Mouse (Mus musculus): ENCODE measurements around the gene Prtg. TPM values are rescaled to one million over a fixed set of nuclear protein-coding genes. Genes with fewer than 3 reads are reported as not detected.

The Prtg gene
- total and polyA plus RNA-seq, 3 experiments = not detected

- DNase-seq (ENCODE audit: extremely low read depth) = no peak
- H3K36me3 ChIP-seq (replicated peaks in 1 of 2; ENCODE audit: control insufficient read depth in 1 of 2, insufficient read depth in 1 of 2, low read length in 1 of 2) = no peaks in the 10 kb centered on the region
- H3K4me1 ChIP-seq (ENCODE audit: control insufficient read depth in 1 of 2, insufficient read depth in 2 of 2) = peaks cover 3 to 19% of the 10 kb centered on the region in 2 experiments; a peak in 3 of 4 replicates
- H3K27me3 ChIP-seq (replicated peaks) = no peaks in the 10 kb centered on the region
- no peaks in the 10 kb centered on the region for H3K79me2 ChIP-seq (replicated peaks; ENCODE audit: control insufficient read depth, extremely low read depth, insufficient read depth, poor library complexity, severe bottlenecking)
- TF ChIP-seq TBP (conservative IDR thresholded peaks at IDR 0.05; ENCODE audit: low read depth, low read length) (no peak), JUND (conservative IDR thresholded peaks at IDR 0.05; ENCODE audit: low read depth, low read length) (no peak), MEF2A (IDR thresholded peaks at IDR 0.05; ENCODE audit: borderline replicate concordance, low read depth, low read length) (no peak), MAX (IDR thresholded peaks at IDR 0.05; ENCODE audit: low read length) (no peak), JUN (IDR thresholded peaks at IDR 0.05; ENCODE audit: insufficient read depth, low read depth, low read length) (no peak), RCOR1 (conservative IDR thresholded peaks at IDR 0.05; ENCODE audit: low read depth, low read length) (no peak), IRF4 (IDR thresholded peaks at IDR 0.05; ENCODE audit: low read depth, low read length) (no peak), UBTF (IDR thresholded peaks at IDR 0.05; ENCODE audit: low read depth, low read length) (no peak)
- dilution Hi-C loops (cut with MboI; ENCODE audit: extremely low pct_ligation_motif_present, extremely low pct_unique_long_range_greater_than_20kb, low sequenced_read_pairs) (no loop called here), in situ Hi-C loops (cut with MboI; ENCODE audit: low pct_ligation_motif_present, low pct_unique_long_range_greater_than_20kb, low sequenced_read_pairs) (no loop called here)
- H3K4me2 ChIP-seq (ENCODE audit: insufficient read depth, low read depth, poor library complexity, severe bottlenecking) = no peak overlapping the region
- no peak overlapping the region for H3K27ac ChIP-seq (ENCODE audit: insufficient read depth, low read depth)
- H3K4me3 ChIP-seq (replicated peaks in 1 of 3; ENCODE audit: low read depth in 2 of 3, low read length in 2 of 3, poor library complexity in 1 of 3) = no peak overlapping the region
- no peak overlapping the region for H3K9ac ChIP-seq (ENCODE audit: insufficient read depth, low read depth)
- H3K9me3 ChIP-seq (replicated peaks; ENCODE audit: low read length) = peaks cover 3% of the 10 kb centered on the region
Measured at GRCm38 (mm10) chr9:72812091-72812490, 5.4 kb downstream of the Prtg start.

DNA sequence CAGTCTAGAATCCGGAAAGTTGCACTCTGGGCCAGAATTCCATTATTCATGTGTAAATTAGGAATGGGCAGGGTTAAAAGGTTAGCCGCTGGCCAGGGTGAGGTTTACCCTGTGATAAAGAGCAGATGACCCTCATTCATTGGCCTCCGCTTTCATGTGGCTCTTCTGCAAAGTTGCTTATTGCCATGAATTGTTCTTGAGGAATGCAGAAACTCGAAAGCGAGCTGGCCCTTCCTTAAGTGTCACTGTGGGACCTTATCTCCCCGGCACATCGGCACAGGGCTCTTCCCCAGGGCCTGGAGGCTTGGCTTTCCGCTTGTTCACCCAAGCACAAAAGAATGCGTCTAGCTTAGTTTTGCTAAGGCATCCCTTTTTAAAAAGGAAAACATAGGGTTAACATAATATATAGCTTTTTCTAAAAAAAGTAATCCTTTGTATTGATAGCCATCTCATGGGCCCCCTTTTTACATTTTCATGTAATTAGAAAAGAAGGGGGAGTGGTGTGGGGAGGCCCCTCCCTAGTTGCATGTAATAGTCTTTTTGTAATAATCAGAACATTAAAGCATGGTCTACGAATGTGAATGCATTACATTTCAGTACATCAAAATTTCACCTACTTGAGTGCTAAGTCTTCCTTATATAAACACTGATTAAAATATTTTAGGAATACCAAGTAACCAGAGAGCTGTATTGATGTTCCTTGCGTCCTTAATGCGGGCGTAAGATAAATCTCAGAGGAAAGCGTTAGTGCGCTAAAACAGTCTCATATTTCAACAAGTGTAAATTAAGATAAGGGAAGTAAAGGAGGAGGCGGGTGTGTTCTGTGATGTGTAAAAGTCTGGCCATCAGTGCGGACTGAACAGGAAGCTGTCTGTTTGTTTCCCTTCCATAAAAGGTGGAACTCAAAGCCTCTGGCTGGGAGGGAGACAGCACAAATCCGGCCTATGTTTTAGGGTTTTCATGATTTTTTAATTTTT is 6.2 kb downstream of the Prtg start:
- in situ Hi-C loops (cut with MboI; ENCODE audit: low pct_ligation_motif_present, low pct_unique_long_range_greater_than_20kb, low sequenced_read_pairs) = no loop called here
- Histone ChIP-seq H3K27ac (ENCODE audit: insufficient read depth, low read depth) (no peak overlapping the region), H3K36me3 (replicated peaks in 1 of 2; ENCODE audit: control insufficient read depth in 1 of 2, insufficient read depth in 1 of 2, low read length in 1 of 2) (no peaks in the 10 kb centered on the region), H3K27me3 (replicated peaks) (no peaks in the 10 kb centered on the region), H3K79me2 (replicated peaks; ENCODE audit: control insufficient read depth, extremely low read depth, insufficient read depth, poor library complexity, severe bottlenecking) (no peaks in the 10 kb centered on the region), H3K9ac (ENCODE audit: insufficient read depth, low read depth) (no peak overlapping the region), H3K9me3 (replicated peaks; ENCODE audit: low read length) (no peaks in the 10 kb centered on the region), H3K4me3 (replicated peaks in 1 of 3; ENCODE audit: low read depth in 2 of 3, low read length in 2 of 3, poor library complexity in 1 of 3) (no peak overlapping the region), H3K4me2 (ENCODE audit: insufficient read depth, low read depth, poor library complexity, severe bottlenecking) (no peak overlapping the region), H3K4me1 (ENCODE audit: control insufficient read depth in 1 of 2, insufficient read depth in 2 of 2) (peaks cover 0 to 19% of the 10 kb centered on the region in 2 experiments; a peak in 2 of 4 replicates)
- dilution Hi-C loops (cut with MboI; ENCODE audit: extremely low pct_ligation_motif_present, extremely low pct_unique_long_range_greater_than_20kb, low sequenced_read_pairs) = no loop called here
- TF ChIP-seq CHD1 (IDR thresholded peaks at IDR 0.05; ENCODE audit: low read depth, low read length) = no peak
- no peak for TF ChIP-seq MYC (IDR thresholded peaks at IDR 0.05; ENCODE audit: low read depth, low read length)
- TF ChIP-seq E2F4 (IDR thresholded peaks at IDR 0.05; ENCODE audit: insufficient replicate concordance, low read depth, low read length) = no peak
- TF ChIP-seq TCF12 (IDR thresholded peaks at IDR 0.05; ENCODE audit: low read depth, low read length) = no peak
- peak; percentile 51 for DNase-seq (ENCODE audit: extremely low read depth)

Data from CH12.LX (cell line).